Mouse (Mus musculus): ENCODE data around the gene Slc6a3.

Slc6a3 gene

DNA sequence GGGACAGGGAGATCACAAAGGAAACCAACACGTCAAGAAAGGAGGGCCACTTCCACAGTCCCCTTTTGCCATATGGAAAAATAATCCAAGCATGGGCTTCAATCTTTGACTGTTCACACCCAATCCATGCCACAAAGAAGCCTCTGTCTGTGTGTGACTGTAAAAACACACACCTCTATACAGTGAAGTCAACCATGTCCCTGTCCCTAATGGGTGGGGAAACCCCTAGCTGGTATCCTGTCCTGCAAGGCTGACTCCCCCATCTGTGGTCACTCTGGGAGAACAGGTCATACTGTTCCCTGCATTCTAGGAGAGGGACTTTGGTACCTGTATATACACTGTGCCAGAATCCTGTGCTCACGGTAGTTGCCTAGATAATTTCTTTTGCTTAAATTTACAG is 40.7 kb downstream of the Slc6a3 start:
- in situ Hi-C loops (cut with MboI, MseI): no loop called here

- in situ Hi-C loops (cut with MboI, MseI): no loop called here
Measured at GRCm38 (mm10) chr13:73591488-73591887, 54.9 kb downstream of the Slc6a3 start.

GRCm38 (mm10) chr13:73592546-73592945 is 56.0 kb downstream of the Slc6a3 start:
- in situ Hi-C loops (cut with MboI, MseI): no loop called here

GRCm38 (mm10) chr13:73596276-73596675 is 59.7 kb downstream of the Slc6a3 start:
- in situ Hi-C loops (cut with MboI, MseI): no loop called here

- in situ Hi-C loops (cut with MboI, MseI): loop anchor here (5.0 kb wide), 1 partner anchor 273 kb away; the partner anchor contains the start of genes Mrpl36 and Ndufs6
Measured at GRCm38 (mm10) chr13:73600217-73600616, 63.7 kb downstream of the Slc6a3 start.

DNA sequence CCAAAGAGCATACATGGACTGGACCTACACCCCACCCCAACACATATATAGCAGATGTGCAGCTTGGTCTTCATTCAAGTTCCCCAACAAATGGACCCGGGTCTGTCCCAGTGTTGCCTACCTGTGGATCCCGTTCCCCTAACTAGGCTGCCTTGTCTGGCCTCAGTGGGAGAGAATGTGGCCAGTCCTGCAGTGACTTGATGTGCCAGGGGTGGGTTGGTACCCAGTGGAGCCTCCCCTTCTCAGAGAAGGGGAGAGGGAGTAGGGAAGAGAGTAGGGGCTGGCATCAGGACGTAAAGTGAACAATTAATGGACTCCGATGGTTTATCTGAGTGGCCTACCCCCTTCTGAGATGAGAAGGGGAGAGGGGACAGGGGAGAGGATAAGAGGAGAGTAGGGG is 66.5 kb downstream of the Slc6a3 start:
- in situ Hi-C loops (cut with MboI, MseI): loop anchor here (5.0 kb wide), 1 partner anchor 276 kb away; the partner anchor contains the start of genes Mrpl36 and Ndufs6

- in situ Hi-C loops (cut with MboI, MseI): loop anchor here (5.0 kb wide), 1 partner anchor 276 kb away; the partner anchor contains the start of genes Mrpl36 and Ndufs6
Measured at GRCm38 (mm10) chr13:73603522-73604155, 67.1 kb downstream of the Slc6a3 start, which contains the start of gene Clptm1l. Gene Clptm1l, plus strand, starts transcription at chr13:73604006.

- in situ Hi-C loops (cut with MboI, MseI): loop anchor here (5.0 kb wide), 1 partner anchor 277 kb away; the partner anchor contains the start of genes Mrpl36 and Ndufs6
Measured at GRCm38 (mm10) chr13:73604156-73604957, 67.8 kb downstream of the Slc6a3 start.

DNA sequence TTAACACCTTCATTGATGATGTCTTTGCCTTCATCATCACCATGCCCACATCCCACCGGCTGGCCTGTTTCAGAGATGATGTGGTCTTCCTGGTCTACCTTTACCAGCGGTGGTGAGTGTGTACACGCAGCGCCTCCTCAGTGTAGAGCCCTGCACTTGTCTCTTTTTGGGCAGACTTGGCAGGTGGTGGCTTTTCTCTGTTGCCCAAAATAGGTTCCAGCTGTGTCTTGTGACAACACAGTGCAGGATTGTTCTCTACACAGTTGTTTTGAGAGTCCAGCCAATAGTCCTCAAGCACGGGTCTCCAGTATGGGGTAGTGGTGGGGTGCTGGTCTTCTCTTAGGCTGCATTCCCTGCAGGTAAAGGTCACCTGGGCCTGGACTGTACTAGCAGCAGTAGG is 81.9 kb downstream of the Slc6a3 start:
- in situ Hi-C loops (cut with MboI, MseI): no loop called here

GRCm38 (mm10) chr13:73620637-73621036 is 84.1 kb downstream of the Slc6a3 start:
- in situ Hi-C loops (cut with MboI, MseI): no loop called here

DNA sequence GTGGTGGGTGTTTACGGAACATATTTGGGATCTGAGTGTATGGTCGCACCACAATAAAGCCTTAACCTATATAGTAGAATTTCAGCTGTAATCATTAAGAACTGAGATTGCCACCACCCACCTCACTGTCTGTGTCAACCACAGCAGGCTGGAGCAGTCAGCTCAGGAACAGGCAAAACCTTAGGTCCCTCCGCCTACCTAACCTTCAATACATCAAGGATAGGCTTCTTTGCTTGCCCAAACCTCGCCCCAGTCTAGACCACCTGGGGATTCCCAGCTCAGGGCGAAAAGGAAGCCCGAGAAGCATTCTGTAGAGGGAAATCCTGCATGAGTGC is 89.8 kb downstream of the Slc6a3 start:
- in situ Hi-C loops (cut with MboI, MseI): no loop called here

DNA sequence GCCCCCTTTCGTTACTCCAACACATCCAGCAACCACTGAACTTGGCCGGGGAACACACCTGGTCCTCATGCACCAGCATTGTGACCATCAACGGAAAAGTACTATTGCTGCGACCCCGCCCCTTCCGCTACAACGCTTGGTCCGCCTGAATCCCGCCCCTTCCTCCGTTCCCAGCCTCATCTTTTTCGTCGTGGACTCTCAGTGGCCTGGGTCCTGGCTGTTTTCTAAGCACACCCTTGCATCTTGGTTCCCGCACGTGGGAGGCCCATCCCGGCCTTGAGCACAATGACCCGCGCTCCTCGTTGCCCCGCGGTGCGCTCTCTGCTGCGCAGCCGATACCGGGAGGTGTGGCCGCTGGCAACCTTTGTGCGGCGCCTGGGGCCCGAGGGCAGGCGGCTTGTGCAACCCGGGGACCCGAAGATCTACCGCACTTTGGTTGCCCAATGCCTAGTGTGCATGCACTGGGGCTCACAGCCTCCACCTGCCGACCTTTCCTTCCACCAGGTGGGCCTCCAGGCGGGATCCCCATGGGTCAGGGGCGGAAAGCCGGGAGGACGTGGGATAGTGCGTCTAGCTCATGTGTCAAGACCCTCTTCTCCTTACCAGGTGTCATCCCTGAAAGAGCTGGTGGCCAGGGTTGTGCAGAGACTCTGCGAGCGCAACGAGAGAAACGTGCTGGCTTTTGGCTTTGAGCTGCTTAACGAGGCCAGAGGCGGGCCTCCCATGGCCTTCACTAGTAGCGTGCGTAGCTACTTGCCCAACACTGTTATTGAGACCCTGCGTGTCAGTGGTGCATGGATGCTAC is 90.4 kb downstream of the Slc6a3 start, which contains the start of gene Tert:
TSS of gene Tert (plus strand) at position 167 of the 805 bp plus-strand sequence.
- in situ Hi-C loops (cut with MboI, MseI): no loop called here

Data from regulatory T cell (primary cell).